Mouse (Mus musculus): ENCODE measurements around the gene Tamm41. TPM values are rescaled to one million over a fixed set of nuclear protein-coding genes. Genes with fewer than 3 reads are reported as not detected.
A peak's percentile ranks its signal among the peaks of the same experiment; 100 is the strongest.

The Tamm41 gene
- total and polyA plus RNA-seq, 2 experiments: 4.8 to 8.0 TPM

DNA sequence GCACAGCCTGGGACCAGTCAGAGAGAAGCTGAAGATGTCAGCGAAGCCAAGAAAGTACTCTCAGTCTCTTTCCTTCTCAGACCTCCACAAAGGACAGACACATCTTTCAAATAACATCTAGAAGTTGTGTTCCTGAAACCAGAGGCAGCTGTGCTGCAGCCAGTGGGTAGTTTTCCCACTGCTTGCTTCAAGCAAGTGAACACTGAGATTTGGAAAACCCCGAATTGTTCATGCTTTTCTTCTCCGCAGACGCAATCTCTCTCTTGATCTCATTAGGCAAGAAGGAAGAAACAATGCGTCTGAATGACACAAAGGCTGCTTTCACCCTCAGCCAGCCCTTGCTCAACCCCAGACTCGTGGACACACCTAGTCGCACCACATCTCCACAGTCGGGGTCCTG is 25.9 kb downstream of the Tamm41 start:
- no peak for DNase-seq (ENCODE audit: extremely low read depth, low read depth, low spot score)
- H3K4me1 ChIP-seq (ENCODE audit: control insufficient read depth, insufficient read depth, low read length): no peaks in the 10 kb centered on the region
- TF ChIP-seq POLR2A (IDR thresholded peaks at IDR 0.05; ENCODE audit: extremely low read depth, insufficient read depth, low read length) (no peak), CTCF (IDR thresholded peaks at IDR 0.05; ENCODE audit: low read depth, low read length) (no peak)
- peaks cover 1% of the 10 kb centered on the region; the same call in 1 of the 2 replicates for H3K36me3 ChIP-seq (ENCODE audit: control insufficient read depth, insufficient read depth, low read length)
- H3K9ac ChIP-seq (ENCODE audit: low read depth, low read length): no peak overlapping the region
- WGBS: 86% methylated on average over 8 of the region's 8 CpGs
- H3K79me2 ChIP-seq (ENCODE audit: control insufficient read depth, insufficient read depth, low read length): no peaks in the 10 kb centered on the region
- no peak overlapping the region for H3K4me3 ChIP-seq (ENCODE audit: insufficient read depth, low read depth, low read length)
- H3K27me3 ChIP-seq (ENCODE audit: control insufficient read depth, insufficient read depth, low read length): no peaks in the 10 kb centered on the region
- H3K27ac ChIP-seq (replicated peaks; ENCODE audit: insufficient read depth, low read depth, low read length): no peak overlapping the region

DNA sequence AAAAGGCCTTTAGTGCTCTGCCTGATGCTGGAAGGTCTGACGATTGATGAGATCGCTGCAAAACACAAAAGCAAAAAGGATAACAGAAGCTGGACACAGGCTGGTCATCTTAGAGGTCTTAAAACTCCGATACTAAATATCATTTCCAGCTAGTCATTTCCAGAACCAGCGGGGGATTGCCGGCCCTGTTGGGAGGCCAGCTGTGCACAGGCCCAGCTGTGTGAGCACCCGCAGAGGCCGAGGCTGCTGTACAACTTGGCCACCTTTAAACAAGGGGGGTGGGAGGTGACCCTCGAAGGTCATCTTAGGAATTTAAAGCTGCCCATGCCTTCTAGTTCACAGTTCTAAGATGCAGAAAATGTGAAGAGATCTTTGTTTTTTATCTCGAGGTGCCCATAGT is 26.9 kb downstream of the Tamm41 start:
- Histone ChIP-seq H3K79me2 (ENCODE audit: control insufficient read depth, insufficient read depth, low read length) (no peaks in the 10 kb centered on the region), H3K4me1 (ENCODE audit: control insufficient read depth, insufficient read depth, low read length) (no peaks in the 10 kb centered on the region), H3K36me3 (ENCODE audit: control insufficient read depth, insufficient read depth, low read length) (peaks cover 1% of the 10 kb centered on the region; the same call in 1 of the 2 replicates), H3K4me3 (ENCODE audit: insufficient read depth, low read depth, low read length) (no peak overlapping the region), H3K27me3 (ENCODE audit: control insufficient read depth, insufficient read depth, low read length) (no peaks in the 10 kb centered on the region), H3K9ac (ENCODE audit: low read depth, low read length) (no peak overlapping the region), H3K27ac (replicated peaks; ENCODE audit: insufficient read depth, low read depth, low read length) (no peak overlapping the region)
- DNase-seq (ENCODE audit: extremely low read depth, low read depth, low spot score): no peak
- 93% methylated on average over 9 of the region's 9 CpGs for WGBS
- TF ChIP-seq CTCF (IDR thresholded peaks at IDR 0.05; ENCODE audit: low read depth, low read length) (no peak), POLR2A (IDR thresholded peaks at IDR 0.05; ENCODE audit: extremely low read depth, insufficient read depth, low read length) (no peak)

DNA sequence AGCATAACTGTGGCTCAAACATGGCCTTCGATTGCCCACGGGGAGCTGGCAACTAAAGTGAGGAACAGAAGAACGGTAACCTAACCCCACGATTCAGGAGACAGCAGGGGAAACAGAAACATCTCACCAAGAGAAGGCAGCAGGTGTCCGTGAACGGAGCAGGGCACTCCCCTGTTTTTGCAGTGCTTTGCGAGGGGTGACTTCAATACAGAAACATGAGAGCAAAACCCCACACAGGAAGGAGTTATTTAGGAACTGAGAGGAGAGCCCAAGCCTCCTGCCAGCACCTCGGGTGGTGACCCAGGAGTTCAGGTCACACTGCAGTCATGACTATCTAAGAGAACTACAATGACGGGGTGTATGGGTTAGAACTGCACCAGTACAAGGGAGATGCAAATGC is 27.4 kb downstream of the Tamm41 start:
- Histone ChIP-seq H3K4me1 (ENCODE audit: control insufficient read depth, insufficient read depth, low read length) (no peaks in the 10 kb centered on the region), H3K36me3 (ENCODE audit: control insufficient read depth, insufficient read depth, low read length) (0 out of 2 replicates have a peak, but pooled peaks cover 1% of the 10 kb centered on the region), H3K27me3 (ENCODE audit: control insufficient read depth, insufficient read depth, low read length) (no peaks in the 10 kb centered on the region), H3K27ac (replicated peaks; ENCODE audit: insufficient read depth, low read depth, low read length) (no peak overlapping the region), H3K9ac (ENCODE audit: low read depth, low read length) (no peak overlapping the region), H3K4me3 (ENCODE audit: insufficient read depth, low read depth, low read length) (no peak overlapping the region), H3K79me2 (ENCODE audit: control insufficient read depth, insufficient read depth, low read length) (no peaks in the 10 kb centered on the region)
- DNase-seq (ENCODE audit: extremely low read depth, low read depth, low spot score): no peak
- TF ChIP-seq POLR2A (IDR thresholded peaks at IDR 0.05; ENCODE audit: extremely low read depth, insufficient read depth, low read length) (no peak), CTCF (IDR thresholded peaks at IDR 0.05; ENCODE audit: low read depth, low read length) (no peak)
- 88% methylated on average over 9 of the region's 9 CpGs for WGBS

DNA sequence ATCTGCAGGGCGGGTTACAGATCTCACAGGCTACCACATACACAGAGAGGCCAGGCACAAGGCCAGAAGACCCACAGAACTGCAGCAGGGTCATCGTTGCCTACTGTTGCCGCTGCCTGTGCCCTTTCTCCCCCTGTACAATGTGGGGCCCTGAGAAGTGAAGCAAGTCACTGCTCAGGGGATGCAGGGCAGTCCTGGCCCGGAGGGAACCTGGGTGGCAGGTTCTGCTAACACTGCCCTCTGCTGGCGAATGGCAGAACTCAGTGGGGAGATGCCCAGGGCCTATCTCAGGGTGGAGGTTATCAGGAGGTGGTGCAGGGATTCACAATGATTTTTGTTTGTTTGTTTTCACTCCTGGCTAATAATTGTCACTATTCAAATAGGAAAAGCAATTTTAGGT is 29.9 kb downstream of the Tamm41 start:
- no peak overlapping the region for H3K9ac ChIP-seq (ENCODE audit: low read depth, low read length)
- 41% methylated on average over 5 of the region's 5 CpGs for WGBS
- no peaks in the 10 kb centered on the region for H3K79me2 ChIP-seq (ENCODE audit: control insufficient read depth, insufficient read depth, low read length)
- DNase-seq (ENCODE audit: extremely low read depth, low read depth, low spot score): peak; percentile 31
- no peaks in the 10 kb centered on the region for H3K27me3 ChIP-seq (ENCODE audit: control insufficient read depth, insufficient read depth, low read length)
- 0 out of 2 replicates have a peak, but pooled peaks cover 1% of the 10 kb centered on the region for H3K36me3 ChIP-seq (ENCODE audit: control insufficient read depth, insufficient read depth, low read length)
- no peak overlapping the region for H3K4me3 ChIP-seq (ENCODE audit: insufficient read depth, low read depth, low read length)
- TF ChIP-seq CTCF (IDR thresholded peaks at IDR 0.05; ENCODE audit: low read depth, low read length): peak; percentile 96
- no peak for TF ChIP-seq POLR2A (IDR thresholded peaks at IDR 0.05; ENCODE audit: extremely low read depth, insufficient read depth, low read length)
- H3K4me1 ChIP-seq (ENCODE audit: control insufficient read depth, insufficient read depth, low read length): no peaks in the 10 kb centered on the region
- H3K27ac ChIP-seq (replicated peaks; ENCODE audit: insufficient read depth, low read depth, low read length): no peak overlapping the region

DNA sequence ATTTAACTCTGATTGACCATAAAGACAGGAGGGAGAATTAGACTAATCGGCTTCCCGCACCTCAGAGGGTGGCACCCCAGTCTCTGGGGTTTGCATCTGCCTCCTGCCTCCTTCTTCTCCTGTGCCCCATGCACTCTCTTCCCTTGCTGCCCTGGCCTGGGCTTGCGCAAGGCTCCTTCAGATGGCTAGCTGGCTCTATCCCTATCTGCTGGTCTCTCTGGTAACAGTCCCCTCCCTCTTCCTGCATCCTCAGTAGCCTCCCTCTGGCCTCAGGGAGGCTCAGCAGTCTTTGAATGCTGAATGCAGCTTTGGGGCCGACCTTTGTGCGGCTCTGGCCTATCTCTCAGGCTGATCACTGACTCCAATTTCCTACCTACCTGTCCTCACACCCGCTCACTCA is 30.7 kb downstream of the Tamm41 start:
- WGBS: 71% methylated on average over 6 of the region's 6 CpGs
- Histone ChIP-seq H3K27ac (replicated peaks; ENCODE audit: insufficient read depth, low read depth, low read length) (no peak overlapping the region), H3K4me1 (ENCODE audit: control insufficient read depth, insufficient read depth, low read length) (no peaks in the 10 kb centered on the region), H3K79me2 (ENCODE audit: control insufficient read depth, insufficient read depth, low read length) (no peaks in the 10 kb centered on the region), H3K27me3 (ENCODE audit: control insufficient read depth, insufficient read depth, low read length) (no peaks in the 10 kb centered on the region), H3K9ac (ENCODE audit: low read depth, low read length) (no peak overlapping the region), H3K36me3 (ENCODE audit: control insufficient read depth, insufficient read depth, low read length) (no peaks in the 10 kb centered on the region), H3K4me3 (ENCODE audit: insufficient read depth, low read depth, low read length) (no peak overlapping the region)
- DNase-seq (ENCODE audit: extremely low read depth, low read depth, low spot score): peak; percentile 9
- TF ChIP-seq POLR2A (IDR thresholded peaks at IDR 0.05; ENCODE audit: extremely low read depth, insufficient read depth, low read length) (no peak), CTCF (IDR thresholded peaks at IDR 0.05; ENCODE audit: low read depth, low read length) (no peak)

DNA sequence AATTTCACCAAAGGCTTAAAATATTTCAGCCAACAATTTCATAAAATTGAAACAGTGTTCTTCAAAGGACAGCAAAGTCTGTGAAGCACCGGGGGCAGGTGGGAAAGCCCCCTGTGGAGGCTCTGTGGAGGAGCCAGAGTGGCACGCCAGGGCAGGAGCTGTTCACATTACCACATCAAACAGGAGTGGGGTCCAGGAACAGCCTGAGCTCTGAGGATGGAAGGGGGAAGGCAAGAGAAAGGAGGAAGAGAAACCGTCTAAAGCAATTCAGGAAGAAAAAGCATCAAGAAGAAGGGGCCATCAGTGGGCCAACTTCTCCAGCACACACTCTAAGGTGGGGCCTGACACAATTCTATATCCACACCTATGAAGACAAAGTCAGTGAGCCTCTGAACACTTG is 31.6 kb downstream of the Tamm41 start:
- TF ChIP-seq CTCF (IDR thresholded peaks at IDR 0.05; ENCODE audit: low read depth, low read length) (no peak), POLR2A (IDR thresholded peaks at IDR 0.05; ENCODE audit: extremely low read depth, insufficient read depth, low read length) (no peak)
- H3K4me1 ChIP-seq (ENCODE audit: control insufficient read depth, insufficient read depth, low read length): no peaks in the 10 kb centered on the region
- no peaks in the 10 kb centered on the region for H3K79me2 ChIP-seq (ENCODE audit: control insufficient read depth, insufficient read depth, low read length)
- 89% methylated on average over 3 of the region's 3 CpGs for WGBS
- no peaks in the 10 kb centered on the region for H3K36me3 ChIP-seq (ENCODE audit: control insufficient read depth, insufficient read depth, low read length)
- no peak overlapping the region for H3K9ac ChIP-seq (ENCODE audit: low read depth, low read length)
- no peak for DNase-seq (ENCODE audit: extremely low read depth, low read depth, low spot score)
- no peak overlapping the region for H3K4me3 ChIP-seq (ENCODE audit: insufficient read depth, low read depth, low read length)
- no peak overlapping the region for H3K27ac ChIP-seq (replicated peaks; ENCODE audit: insufficient read depth, low read depth, low read length)
- no peaks in the 10 kb centered on the region for H3K27me3 ChIP-seq (ENCODE audit: control insufficient read depth, insufficient read depth, low read length)
